In the genomic region with DNA sequence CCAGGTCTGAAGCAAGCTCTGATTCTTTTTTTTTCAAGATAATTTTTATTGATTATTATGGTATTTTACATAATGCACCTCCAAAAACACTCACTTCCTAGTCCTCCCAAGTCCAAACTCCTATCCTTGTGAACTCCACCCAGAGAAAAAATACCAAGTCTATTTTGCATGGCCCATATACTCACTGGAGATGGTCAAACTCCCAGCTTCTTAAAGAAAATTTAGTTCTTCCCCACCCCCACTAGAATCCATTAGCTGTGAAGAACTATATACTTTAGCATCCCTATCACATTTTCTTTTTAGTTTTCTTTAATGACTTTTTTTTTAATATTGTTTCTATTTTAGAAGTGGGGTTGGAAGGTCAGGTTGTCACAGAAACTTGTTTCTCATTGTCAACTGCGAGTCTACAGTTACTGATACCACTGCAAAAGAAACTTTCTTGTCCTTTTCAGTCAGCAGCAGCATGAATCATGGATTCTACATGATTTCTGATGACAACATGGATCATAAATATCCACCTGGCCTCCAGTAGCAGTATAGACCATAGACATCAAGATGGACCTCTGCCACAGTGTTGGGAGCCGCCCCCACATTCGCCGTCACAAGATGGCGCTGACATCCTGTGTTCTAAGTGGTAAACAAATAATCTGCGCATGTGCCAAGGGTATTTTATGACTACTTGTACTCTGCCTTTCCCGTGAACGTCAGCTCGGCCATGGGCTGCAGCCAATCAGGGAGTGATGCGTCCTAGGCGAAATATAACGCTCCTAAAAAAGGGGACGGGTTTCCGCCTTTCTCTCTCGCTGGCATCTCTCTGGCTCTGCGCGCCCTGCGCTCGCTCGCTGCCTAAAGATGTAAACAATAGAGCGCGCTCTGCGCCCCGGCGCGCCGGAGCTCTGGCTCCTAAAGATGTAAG, we compare ENCODE assay signal across 7 mouse cellular contexts.
DNase-seq lines count a peak whose midpoint lies in the region; ATAC-seq and TF ChIP-seq lines count a peak whose summit lies in the region.
"Not testable (repeated sequence)": the region's sequence is repeated elsewhere in the genome, so short reads cannot be mapped to it uniquely, and the experiment has no call there.

No protein-coding gene starts in this region.

- H3K36me3 ChIP-seq in forebrain, embryonic 10.5 days (replicated peaks); heart, embryonic 11.5 days (ENCODE audit: control insufficient read depth, insufficient read depth, low read length); hindbrain, embryonic 14.5 days (replicated peaks; ENCODE audit: control insufficient read depth, insufficient read depth); limb, embryonic 12.5 days; midbrain, embryonic 12.5 days: not testable (repeated sequence)

- WGBS in forebrain, embryonic 10.5 days, result 36% methylated on average over 16 of the region's 27 CpGs
- WGBS in heart, embryonic 11.5 days (ENCODE audit: insufficient replicate concordance), result 45% methylated on average over 16 of the region's 27 CpGs
- WGBS in hindbrain, embryonic 14.5 days, result 37% methylated on average over 15 of the region's 27 CpGs
- WGBS in limb, embryonic 12.5 days, result 50% methylated on average over 18 of the region's 27 CpGs
- WGBS in midbrain, embryonic 12.5 days, result 42% methylated on average over 26 of the region's 27 CpGs
- 37% methylated on average over 21 of the region's 27 CpGs for WGBS in olfactory bulb, adult 2 months

- H3K4me1 ChIP-seq in forebrain, embryonic 10.5 days; heart, embryonic 11.5 days (ENCODE audit: control insufficient read depth, insufficient read depth, low read length); hindbrain, embryonic 14.5 days (replicated peaks; ENCODE audit: control insufficient read depth, insufficient read depth, low read length); limb, embryonic 12.5 days (replicated peaks); midbrain, embryonic 12.5 days; olfactory bulb, adult 2 months (ENCODE audit: control insufficient read depth, insufficient read depth, low read length): not testable (repeated sequence)

- H3K27me3 ChIP-seq in forebrain, embryonic 10.5 days (ENCODE audit: poor library complexity, severe bottlenecking); heart, embryonic 11.5 days (ENCODE audit: control insufficient read depth, insufficient read depth, low read length); hindbrain, embryonic 14.5 days (ENCODE audit: control insufficient read depth, insufficient read depth, low read length); limb, embryonic 12.5 days; midbrain, embryonic 12.5 days: not testable (repeated sequence)

- not testable (repeated sequence) for TF ChIP-seq CTCF in olfactory bulb, adult 2 months (IDR thresholded peaks at IDR 0.05; ENCODE audit: insufficient read depth, low read depth, low read length)

- H3K9ac ChIP-seq in heart, embryonic 11.5 days (ENCODE audit: low read depth, low read length); hindbrain, embryonic 14.5 days; limb, embryonic 12.5 days (replicated peaks); midbrain, embryonic 12.5 days (replicated peaks): not testable (repeated sequence)

- DNase-seq in forebrain, embryonic 10.5 days (ENCODE audit: extremely low spot score, low spot score), result not testable (repeated sequence)
- DNase-seq in hindbrain, embryonic 14.5 days (ENCODE audit: low spot score), result peak; percentile 24

- ATAC-seq in common myeloid progenitor, adult 5-6 weeks (replicated peaks; ENCODE audit: low read depth, poor library complexity, severe bottlenecking), result peak; percentile 65; the same call in 1 of the 2 replicates
- not testable (repeated sequence) for ATAC-seq in heart, embryonic 11.5 days (replicated peaks; ENCODE audit: insufficient number of reproducible peaks, low FRiP score, low TSS enrichment); limb, embryonic 12.5 days (ENCODE audit: insufficient number of reproducible peaks, insufficient read depth, low FRiP score, low TSS enrichment, low read depth)
- ATAC-seq in hindbrain, embryonic 14.5 days (ENCODE audit: low FRiP score), result peak; percentile 71; the same call in 1 of the 2 replicates
- ATAC-seq in midbrain, embryonic 12.5 days (ENCODE audit: low FRiP score, low read depth), result peak; percentile 84

- not testable (repeated sequence) for TF ChIP-seq POLR2A in olfactory bulb, adult 2 months (IDR thresholded peaks at IDR 0.05; ENCODE audit: insufficient read depth, low read depth, low read length)

- not testable (repeated sequence) for H3K27ac ChIP-seq in forebrain, embryonic 10.5 days; heart, embryonic 11.5 days (ENCODE audit: low read depth, low read length); hindbrain, embryonic 14.5 days; limb, embryonic 12.5 days; midbrain, embryonic 12.5 days (replicated peaks); olfactory bulb, adult 2 months (ENCODE audit: insufficient read depth, low read depth, low read length)

- H3K9me3 ChIP-seq in forebrain, embryonic 10.5 days; heart, embryonic 11.5 days (replicated peaks; ENCODE audit: control insufficient read depth, low read length); hindbrain, embryonic 14.5 days (ENCODE audit: control insufficient read depth, low read length); limb, embryonic 12.5 days; midbrain, embryonic 12.5 days: not testable (repeated sequence)

- H3K4me2 ChIP-seq in heart, embryonic 11.5 days, result peak overlapping the region; percentile 40; the same call in 1 of the 2 replicates
- H3K4me2 ChIP-seq in hindbrain, embryonic 14.5 days (replicated peaks), result peak overlapping the region; percentile 42; the same call in 1 of the 2 replicates
- 0 out of 2 replicates have a peak overlapping the region, but pooled peaks have one; percentile 35 for H3K4me2 ChIP-seq in limb, embryonic 12.5 days
- H3K4me2 ChIP-seq in midbrain, embryonic 12.5 days (replicated peaks), result peak overlapping the region; percentile 42; the same call in 1 of the 2 replicates

- H3K4me3 ChIP-seq in forebrain, embryonic 10.5 days, result peak overlapping the region; percentile 38
- peak overlapping the region; percentile 16; the same call in 1 of the 2 replicates for H3K4me3 ChIP-seq in heart, embryonic 11.5 days (ENCODE audit: low read depth, low read length)
- H3K4me3 ChIP-seq in hindbrain, embryonic 14.5 days (replicated peaks; ENCODE audit: low read length), result peak overlapping the region; percentile 22
- H3K4me3 ChIP-seq in limb, embryonic 12.5 days (replicated peaks), result peak overlapping the region; percentile 19; the same call in 1 of the 2 replicates
- peak overlapping the region; percentile 26 for H3K4me3 ChIP-seq in midbrain, embryonic 12.5 days
- peak overlapping the region; percentile 18; the same call in 1 of the 2 replicates for H3K4me3 ChIP-seq in olfactory bulb, adult 2 months (ENCODE audit: insufficient read depth, low read depth, low read length)
